Mouse (Mus musculus) urinary bladder, postnatal 4 days (tissue): ENCODE measurements around the gene Heca.
"Not testable (repeated sequence)": the region's sequence is repeated elsewhere in the genome, so short reads cannot be mapped to it uniquely, and the experiment has no call there.

Experiments used
- DNase-seq, 2 experiments: peaks; one replicate each; pipeline ENCODE4 v3.0.0; 2021 to 2022; ENCODE audit warnings: low spot score in 2 of 2

Gene Heca

GRCm38 (mm10) chr10:17880038-17880437, 67.8 kb downstream of the Heca start:
- no peak for DNase-seq

- DNase-seq, result no peak
Measured at GRCm38 (mm10) chr10:17878002-17878919, 69.6 kb downstream of the Heca start.

- DNase-seq, result peak in 1 of 2 experiments; percentile 31
Measured at GRCm38 (mm10) chr10:17869822-17870662, 77.8 kb downstream of the Heca start.

- no peak for DNase-seq
Measured at GRCm38 (mm10) chr10:17860701-17861480, 87.0 kb downstream of the Heca start.

- no peak for DNase-seq
Measured at GRCm38 (mm10) chr10:17857647-17858261, 90.1 kb downstream of the Heca start.

- DNase-seq, result no peak
Measured at GRCm38 (mm10) chr10:17844781-17845537, 102.9 kb downstream of the Heca start.

GRCm38 (mm10) chr10:17842030-17842429, 105.8 kb downstream of the Heca start:
- no peak for DNase-seq

GRCm38 (mm10) chr10:17836275-17836674, 111.6 kb downstream of the Heca start:
- no peak for DNase-seq

- DNase-seq, result no peak
Measured at GRCm38 (mm10) chr10:17835031-17835430, 112.8 kb downstream of the Heca start.

- DNase-seq, result no peak
Measured at GRCm38 (mm10) chr10:17831041-17831440, 116.8 kb downstream of the Heca start.

- no peak for DNase-seq
Measured at GRCm38 (mm10) chr10:17829205-17829604, 118.7 kb downstream of the Heca start.

- no peak for DNase-seq
Measured at GRCm38 (mm10) chr10:17827391-17827790, 120.5 kb downstream of the Heca start.

GRCm38 (mm10) chr10:17820422-17820821, 127.4 kb downstream of the Heca start:
- not testable (repeated sequence) for DNase-seq
